Mouse (Mus musculus) left cerebral cortex, postnatal 10 days (tissue): Measurements from ENCODE around the gene Slc3a2. TPM values are rescaled to one million over a fixed set of nuclear protein-coding genes. Genes with fewer than 3 reads are reported as not detected.

ENCODE experiments used
- DNase-seq, 2 experiments: peaks; one replicate each; pipeline ENCODE4 v3.0.0; 2021 to 2022; ENCODE audit warnings: low spot score in 2 of 2, mixed read lengths in 1 of 2; ENCODE audit errors: extremely low spot score in 1 of 2
- intact Hi-C: fragments of 180-260 bp; cut with DNase I; formaldehyde crosslinking; loops from one replicate; pipeline ENCODE4 v1.15.1; 2025
- total RNA-seq, 2 experiments: library from RNA; stranded (reverse); gene quantifications; 2 replicates each; pipeline ENCODE4 v1.2.3; 2021

Gene Slc3a2
- total RNA-seq, 2 experiments from 2014 or later, result 195 to 198 TPM

- DNase-seq, result no peak
- intact Hi-C loops, result no loop called here
These were observed 9.0 kb downstream of the Slc3a2 start for GRCm38 (mm10) chr19:8713997-8714652.

- intact Hi-C loops, result no loop called here
- peak; percentile 91 to 95 for DNase-seq
These were observed 9.7 kb downstream of the Slc3a2 start for GRCm38 (mm10) chr19:8713306-8713996.

- intact Hi-C loops, result no loop called here
- DNase-seq, result peak; percentile 54 to 87
These were observed 10.3 kb downstream of the Slc3a2 start for GRCm38 (mm10) chr19:8712870-8713305.

- intact Hi-C loops, result no loop called here
- DNase-seq, result no peak
These were observed 11.0 kb downstream of the Slc3a2 start for GRCm38 (mm10) chr19:8711949-8712869.

GRCm38 (mm10) chr19:8711506-8711905, 11.7 kb downstream of the Slc3a2 start:
- no peak for DNase-seq
- intact Hi-C loops, result no loop called here

GRCm38 (mm10) chr19:8710057-8710456, 13.1 kb downstream of the Slc3a2 start:
- intact Hi-C loops, result no loop called here
- no peak for DNase-seq

GRCm38 (mm10) chr19:8708954-8709353, 14.2 kb downstream of the Slc3a2 start:
- no peak for DNase-seq
- intact Hi-C loops, result no loop called here

- intact Hi-C loops, result no loop called here
- no peak for DNase-seq
These were observed 16.2 kb downstream of the Slc3a2 start for GRCm38 (mm10) chr19:8706930-8707329.

- no peak for DNase-seq
- intact Hi-C loops, result no loop called here
These were observed 17.0 kb downstream of the Slc3a2 start for GRCm38 (mm10) chr19:8706132-8706667.

GRCm38 (mm10) chr19:8705026-8705708, 18.0 kb downstream of the Slc3a2 start:
- intact Hi-C loops, result no loop called here
- DNase-seq, result no peak

GRCm38 (mm10) chr19:8703571-8703970, 19.6 kb downstream of the Slc3a2 start:
- DNase-seq, result no peak
- intact Hi-C loops, result no loop called here

- intact Hi-C loops, result no loop called here
These were observed 20.7 kb downstream of the Slc3a2 start for GRCm38 (mm10) chr19:8702458-8702857.

GRCm38 (mm10) chr19:8699652-8700051, 23.5 kb downstream of the Slc3a2 start:
- no peak for DNase-seq
- intact Hi-C loops, result no loop called here

More at GRCm38 (mm10) chr19:8702458-8702857, 20.7 kb downstream of the Slc3a2 start:
- DNase-seq, result peak in 1 of 2 experiments; percentile 48

- DNase-seq, result peak in 1 of 2 experiments; percentile 64
- intact Hi-C loops, result no loop called here
These were observed 27.8 kb downstream of the Slc3a2 start for GRCm38 (mm10) chr19:8695330-8695729.

GRCm38 (mm10) chr19:8692740-8693139, 30.4 kb downstream of the Slc3a2 start:
- intact Hi-C loops, result no loop called here

GRCm38 (mm10) chr19:8691871-8692539, 31.2 kb downstream of the Slc3a2 start:
- intact Hi-C loops, result no loop called here
- DNase-seq, result no peak

More at GRCm38 (mm10) chr19:8692740-8693139, 30.4 kb downstream of the Slc3a2 start:
- DNase-seq, result no peak

- intact Hi-C loops, result loop anchor here (1.0 kb wide), 1 partner anchor 105 kb away; no protein-coding TSS in a partner anchor
- no peak for DNase-seq
These were observed 39.5 kb downstream of the Slc3a2 start for GRCm38 (mm10) chr19:8683627-8684026.

- peak; percentile 75 to 87 for DNase-seq
- intact Hi-C loops, result loop anchor here (1.0 kb wide), 1 partner anchor 105 kb away; no protein-coding TSS in a partner anchor
These were observed 40.2 kb downstream of the Slc3a2 start for GRCm38 (mm10) chr19:8682996-8683395.
